Mouse (Mus musculus) liver, adult 2 months (tissue): ENCODE data around the gene Gm21860.
"Not testable (repeated sequence)": the region's sequence is repeated elsewhere in the genome, so short reads cannot be mapped to it uniquely, and the experiment has no call there.

Experiments
- CTCF ChIP-seq: fragments of 200-500 bp; IDR thresholded peaks from 2 replicates; pipeline ENCODE4 v1.5.1; 2011; ENCODE audit warnings: low read depth, low read length, control low read depth
- POLR2A ChIP-seq: fragments of 200-500 bp; IDR thresholded peaks from 2 replicates; pipeline ENCODE4 v1.6.1; 2011; ENCODE audit warnings: low read length, control low read depth; ENCODE audit not compliant: insufficient read depth; ENCODE audit errors: extremely low read depth

- TF ChIP-seq CTCF, POLR2A: not testable (repeated sequence)
These were observed 23.0 kb downstream of the Gm21860 start for GRCm38 (mm10) chrY:90731593-90731955.
